Mouse (Mus musculus): ENCODE results near the gene Tshz2.
"Not testable (repeated sequence)": the region's sequence is repeated elsewhere in the genome, so short reads cannot be mapped to it uniquely, and the experiment has no call there.

Tshz2 gene

DNA sequence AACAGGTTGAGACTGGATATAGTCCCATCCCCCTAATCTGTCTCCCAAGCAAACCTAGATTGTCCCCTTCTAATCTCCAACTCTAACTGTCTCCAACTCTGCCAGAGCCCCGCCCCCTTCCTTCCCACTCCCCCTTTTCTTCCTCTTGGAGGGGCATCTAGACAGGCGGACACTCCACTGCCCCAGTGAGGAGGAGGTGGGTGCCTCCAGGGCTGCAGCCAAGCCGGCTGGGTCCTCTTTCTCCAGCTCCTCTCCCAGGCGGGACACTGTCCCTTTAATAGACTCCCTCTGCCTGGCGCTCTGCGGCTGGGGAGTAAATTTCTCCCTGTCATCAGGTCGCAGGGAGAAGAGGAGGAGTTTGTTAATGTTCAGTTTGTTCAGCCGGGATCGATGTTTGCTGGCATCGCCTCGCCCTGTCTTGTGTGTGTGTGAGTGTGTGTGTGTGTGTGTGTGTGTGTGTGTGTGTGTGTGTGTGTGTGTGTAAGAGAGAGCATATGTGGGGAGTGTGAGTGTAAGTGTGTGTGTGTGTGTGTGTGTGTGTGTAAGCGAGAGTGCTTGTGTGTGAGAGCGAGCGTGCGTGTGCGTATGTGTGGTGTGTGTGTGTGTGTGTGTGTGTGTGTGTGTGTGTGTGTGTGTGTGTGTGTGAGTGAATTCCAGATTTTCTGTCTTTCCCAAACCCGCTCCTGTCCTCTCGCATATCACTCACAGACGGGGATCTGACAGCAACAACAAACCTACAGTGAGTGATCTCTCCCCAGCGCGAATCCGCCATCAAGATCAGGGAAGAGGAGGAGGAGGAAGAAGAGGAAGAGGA lies at the start of gene Tshz2:
TSS of gene Tshz2 (plus strand) at position 676 of the 814 bp plus-strand sequence.
- DNase-seq: peak; percentile 26 to 29

DNA sequence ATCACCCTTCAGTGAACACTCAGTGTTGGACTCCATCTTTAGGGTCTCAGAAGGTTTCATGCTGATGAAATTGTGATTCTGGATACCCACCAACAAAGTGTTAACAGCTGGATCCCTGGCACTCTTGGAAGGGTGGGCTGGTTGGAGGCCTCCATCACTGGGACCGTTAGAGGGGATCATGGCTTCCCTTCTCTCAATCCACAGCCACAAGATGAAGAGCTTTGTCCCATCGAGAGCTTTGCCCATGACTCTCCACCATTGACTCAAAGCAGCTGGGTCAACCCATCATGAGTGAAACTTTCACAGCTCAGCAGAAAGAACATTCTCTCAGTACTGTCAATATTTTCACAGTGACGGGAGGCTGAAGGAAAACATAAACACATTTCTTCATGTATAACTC lies 49.3 kb upstream of the Tshz2 start:
- no peak for DNase-seq

DNA sequence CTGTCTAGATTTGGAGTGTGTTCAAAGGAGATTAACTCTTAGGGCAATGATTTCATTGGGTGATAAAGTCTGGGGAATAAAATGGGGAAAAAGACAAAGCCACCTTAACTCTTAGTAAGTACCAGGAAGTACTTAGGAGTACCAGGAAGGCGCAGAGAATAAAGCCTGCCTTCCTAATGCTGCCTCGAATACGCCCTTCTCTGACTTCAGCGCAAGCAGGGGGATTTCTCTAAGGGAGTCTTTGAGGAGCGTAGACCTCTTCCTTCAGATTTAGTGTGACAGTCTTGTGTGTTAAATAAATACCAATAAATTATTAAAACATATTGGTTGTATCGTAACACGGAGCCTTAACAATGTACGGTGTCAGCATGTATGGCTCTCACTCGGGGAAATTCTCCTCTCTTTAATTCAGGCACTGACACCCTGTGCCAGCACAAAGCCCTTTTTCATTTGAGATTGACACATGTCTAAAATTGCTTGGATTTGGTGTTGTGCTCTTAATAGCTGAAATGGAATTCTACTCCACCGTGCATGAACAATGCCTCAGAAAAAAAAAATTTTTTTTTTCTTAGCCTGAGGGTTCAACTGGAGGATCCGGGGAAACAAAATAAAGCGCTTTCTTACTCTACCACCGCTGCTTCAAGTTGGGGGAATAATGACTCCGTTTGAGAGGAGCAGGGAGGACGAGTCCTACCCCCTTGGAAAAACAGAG lies 47.9 kb upstream of the Tshz2 start:
- DNase-seq: no peak

DNA sequence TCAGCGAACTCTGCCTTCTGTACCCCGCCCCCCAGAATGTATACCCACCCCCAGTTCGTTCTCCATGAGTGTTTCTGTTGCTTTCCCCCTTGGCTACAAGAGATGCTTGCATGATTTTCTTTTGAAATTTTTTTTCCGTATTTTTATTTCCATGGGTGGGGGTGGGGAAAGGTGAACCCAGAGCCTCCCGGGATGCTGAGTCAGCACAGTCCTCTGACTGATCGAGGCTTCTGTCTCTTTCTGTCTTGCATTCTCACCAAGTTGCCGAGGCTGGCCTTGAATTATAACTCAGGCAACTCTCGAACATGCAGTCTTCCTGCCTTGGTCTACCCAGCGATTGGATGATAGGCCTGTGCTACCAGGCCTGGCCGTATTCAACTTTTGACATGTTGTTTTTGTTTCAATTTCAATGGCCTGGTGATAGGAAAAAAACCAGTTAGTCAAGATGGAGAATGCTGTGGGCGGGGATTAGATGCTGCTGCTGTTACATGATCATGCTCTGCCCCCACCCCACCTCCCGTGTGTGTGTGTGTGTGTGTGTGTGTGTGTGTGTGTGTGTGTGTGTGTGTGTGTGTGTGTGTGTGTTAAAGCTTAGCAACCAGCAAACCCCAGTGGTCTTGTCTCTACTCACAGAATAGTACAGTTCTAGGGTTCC lies 47.1 kb upstream of the Tshz2 start:
- no peak for DNase-seq

DNA sequence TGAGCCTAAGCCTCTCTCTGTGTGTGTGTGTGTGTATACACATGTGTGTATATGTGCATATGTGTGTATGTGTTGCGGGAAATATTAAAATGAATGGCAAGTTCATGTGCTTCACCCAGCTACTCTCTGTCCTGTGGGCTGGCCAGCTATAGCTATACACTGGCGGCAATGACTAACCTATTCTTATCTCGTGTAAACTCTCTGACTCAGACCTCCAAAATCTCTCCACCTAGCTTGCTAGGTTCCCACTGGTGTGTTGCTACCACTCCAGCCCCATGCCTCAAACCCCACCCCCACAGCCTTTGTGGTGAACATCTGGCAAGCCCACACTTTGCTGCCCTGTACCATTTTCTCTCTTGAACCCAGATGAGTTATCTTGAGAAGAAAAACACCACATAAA lies 46.1 kb upstream of the Tshz2 start:
- no peak for DNase-seq

DNA sequence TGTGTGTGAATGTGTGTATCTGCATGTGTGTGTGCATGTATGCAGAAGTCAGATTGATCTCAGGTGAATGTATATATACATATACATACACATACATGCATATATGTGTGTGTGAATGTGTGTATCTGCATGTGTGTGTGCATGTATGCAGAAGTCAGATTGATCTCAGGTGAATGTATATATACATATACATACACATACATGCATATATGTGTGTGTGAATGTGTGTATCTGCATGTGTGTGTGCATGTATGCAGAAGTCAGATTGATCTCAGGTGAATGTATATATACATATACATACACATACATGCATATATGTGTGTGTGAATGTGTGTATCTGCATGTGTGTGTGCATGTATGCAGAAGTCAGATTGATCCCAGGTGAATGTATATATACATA lies 45.2 kb upstream of the Tshz2 start, which contains the start of gene Gm11011:
TSS of gene Gm11011 (minus strand) at position 101 of the 400 bp plus-strand sequence.
- not testable (repeated sequence) for DNase-seq

DNA sequence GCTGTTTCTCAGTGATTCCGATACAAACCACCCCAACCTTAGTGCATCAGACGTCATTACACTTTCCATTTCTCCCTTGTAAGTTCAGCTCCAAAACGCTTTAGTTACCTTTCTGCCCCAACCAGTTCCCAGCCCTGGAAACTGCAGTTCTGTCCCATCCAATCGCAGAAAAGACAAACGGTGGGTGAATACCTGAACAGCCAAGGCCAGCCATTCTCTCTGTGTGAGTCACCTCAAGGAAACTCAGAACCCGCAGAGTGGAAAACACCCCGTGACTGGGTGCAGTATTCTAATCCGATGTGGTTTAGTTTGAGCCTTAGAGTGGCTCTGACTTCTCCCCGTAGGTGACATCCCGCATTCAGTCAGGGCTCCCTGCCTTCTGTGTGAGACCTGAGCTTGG lies 43.1 kb upstream of the Tshz2 start:
- no peak for DNase-seq

DNA sequence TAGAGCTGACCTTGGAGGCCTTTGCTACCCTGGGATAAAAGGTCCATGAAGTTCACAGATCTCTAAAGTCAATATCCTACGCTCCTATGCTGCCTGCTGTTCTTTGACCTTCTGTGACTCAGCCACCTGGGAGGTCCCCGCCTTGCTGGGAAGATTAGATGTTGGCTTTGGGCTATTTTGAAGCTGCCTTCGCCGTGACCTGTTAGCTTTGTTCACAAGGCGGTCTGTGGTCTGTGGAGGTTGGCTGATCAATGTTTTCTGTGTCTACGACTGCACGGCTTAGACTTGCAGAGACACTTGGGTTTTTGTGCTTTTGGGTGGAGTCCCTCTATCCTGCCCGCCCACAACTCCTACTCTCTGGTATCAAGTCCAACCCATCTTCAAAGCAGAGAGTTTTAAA lies 42.4 kb upstream of the Tshz2 start:
- no peak for DNase-seq

DNA sequence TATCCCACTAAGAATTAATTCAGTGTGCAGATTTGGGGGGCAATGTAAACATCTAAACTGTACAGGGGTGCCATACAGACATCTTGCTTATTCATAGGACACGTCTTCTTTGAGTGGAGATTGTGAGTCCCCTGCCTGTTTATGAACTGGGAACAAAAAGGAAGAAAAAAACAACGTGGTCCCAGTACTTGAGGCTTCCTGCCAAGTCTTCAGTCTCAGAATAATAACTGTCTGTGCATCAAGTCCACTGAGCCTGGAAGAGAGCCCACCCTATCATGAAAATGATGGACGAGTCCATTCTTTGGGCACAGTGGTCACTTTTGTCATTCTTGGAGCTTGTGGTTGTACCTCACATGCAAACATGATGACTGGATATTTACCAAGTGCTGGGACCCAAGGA lies 39.1 kb upstream of the Tshz2 start:
- DNase-seq: no peak

DNA sequence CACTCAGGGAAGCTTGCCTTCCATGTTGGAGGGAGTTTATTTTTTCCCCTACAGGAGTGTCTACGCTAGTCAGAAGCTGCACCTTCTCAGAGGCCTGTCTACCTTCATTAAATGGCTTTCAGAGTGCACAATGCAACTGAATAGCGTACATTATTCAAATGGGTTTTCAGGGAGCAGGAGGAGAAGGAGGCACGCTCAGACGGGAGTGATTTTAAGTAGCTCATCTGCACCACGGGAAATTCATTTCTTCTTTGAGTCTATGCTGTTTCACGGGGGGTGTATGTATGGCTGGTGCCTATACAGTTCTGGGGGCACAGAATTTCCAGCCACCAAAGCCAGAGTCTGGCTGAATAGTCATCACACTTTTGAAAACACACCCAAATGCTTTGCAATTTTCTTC lies 35.5 kb upstream of the Tshz2 start:
- no peak for DNase-seq

DNA sequence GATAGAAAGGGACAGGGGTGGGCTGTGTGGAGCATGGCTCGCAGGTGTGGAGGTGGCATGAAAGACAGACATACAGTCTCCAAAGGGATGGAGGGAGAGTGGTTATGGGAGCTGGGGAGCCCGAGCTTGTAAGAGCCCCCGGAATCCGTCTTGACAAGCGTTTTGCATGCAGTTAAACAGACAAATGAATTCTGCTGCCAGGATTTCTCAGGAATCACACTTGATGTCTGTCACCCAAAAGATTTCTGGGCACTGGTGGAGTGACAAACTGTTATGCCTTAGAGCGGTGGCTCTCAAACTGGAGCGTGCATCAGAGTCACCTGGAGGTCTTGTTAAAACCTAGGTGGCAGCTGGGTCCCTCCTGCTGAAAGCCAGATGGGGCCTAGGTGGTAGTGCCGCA lies 34.8 kb upstream of the Tshz2 start:
- no peak for DNase-seq

DNA sequence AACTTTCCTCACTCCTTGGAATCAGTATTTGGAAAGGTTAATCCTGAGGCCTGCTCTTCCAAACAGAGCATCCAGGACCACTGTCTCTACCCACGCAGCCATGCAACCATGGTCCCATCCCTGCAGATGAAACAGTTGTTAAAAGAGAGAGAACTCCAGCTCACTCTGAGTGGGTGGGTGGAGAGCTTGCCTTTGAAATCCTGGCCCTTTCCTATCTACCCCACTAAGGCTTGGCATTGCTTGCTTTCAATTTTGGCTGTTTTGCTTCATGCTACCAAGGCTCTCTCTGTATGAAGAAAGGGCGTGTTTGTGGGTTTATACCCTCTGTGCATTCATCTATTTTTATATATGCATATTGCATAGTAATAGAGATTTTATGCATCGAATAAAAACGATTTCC lies 33.2 kb upstream of the Tshz2 start:
- no peak for DNase-seq

DNA sequence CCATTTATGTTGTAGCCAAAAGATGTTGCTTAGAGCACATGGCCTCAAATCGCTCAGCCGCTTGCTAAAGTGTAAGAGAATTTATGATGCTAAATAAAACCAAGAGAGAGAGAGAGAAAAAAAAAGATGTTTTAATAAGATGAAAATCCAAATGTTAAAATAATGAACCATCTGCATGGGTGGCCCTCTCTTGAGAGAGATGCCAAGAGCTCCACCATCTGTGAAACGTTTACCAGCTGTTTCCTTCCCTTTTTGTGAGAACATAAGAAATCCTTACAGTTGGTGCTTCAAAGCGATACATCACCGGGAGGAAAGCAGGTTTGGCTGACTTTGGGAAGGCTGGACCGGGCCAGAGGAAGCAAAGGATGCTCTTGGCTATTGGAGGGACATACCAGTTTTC lies 32.6 kb upstream of the Tshz2 start:
- DNase-seq: no peak

DNA sequence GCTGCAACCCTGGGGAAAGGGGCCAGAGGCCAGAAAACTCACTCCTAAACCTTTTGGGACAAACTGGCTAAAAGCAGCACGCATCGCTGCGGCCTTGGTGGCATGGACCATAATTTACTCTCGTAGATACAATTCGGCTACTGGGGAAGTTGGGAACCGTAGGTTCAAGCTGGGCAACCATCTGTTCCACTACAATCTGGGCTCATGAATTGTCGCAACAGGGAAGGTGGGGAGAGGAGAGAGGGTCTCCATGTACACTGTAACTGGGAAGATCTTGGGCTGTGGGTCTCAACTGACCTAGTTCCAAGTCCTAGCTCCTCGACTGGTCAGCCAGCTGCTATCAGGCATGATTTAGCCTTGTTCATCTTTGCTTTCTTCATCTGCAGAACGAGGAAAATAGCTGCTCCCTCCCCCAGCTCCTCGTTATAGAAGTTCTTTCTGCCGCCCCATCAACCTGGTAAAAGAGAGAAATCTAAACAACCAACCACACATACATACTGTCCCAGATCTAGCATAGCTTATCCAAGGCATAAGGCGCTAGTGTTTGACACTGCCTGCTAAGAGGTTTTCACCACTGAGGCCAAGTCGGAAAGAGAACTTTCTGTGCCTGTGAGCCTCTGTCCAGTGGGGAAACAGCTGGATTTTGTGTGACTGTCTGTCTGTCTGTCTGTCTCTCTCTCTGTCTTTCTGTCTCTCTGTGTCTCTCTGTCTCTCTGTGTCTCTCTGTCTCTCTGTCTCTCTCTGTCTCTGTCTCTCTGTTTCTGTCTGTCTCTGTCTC lies 25.7 kb upstream of the Tshz2 start:
- peak in 1 of 2 experiments; percentile 5 for DNase-seq

DNA sequence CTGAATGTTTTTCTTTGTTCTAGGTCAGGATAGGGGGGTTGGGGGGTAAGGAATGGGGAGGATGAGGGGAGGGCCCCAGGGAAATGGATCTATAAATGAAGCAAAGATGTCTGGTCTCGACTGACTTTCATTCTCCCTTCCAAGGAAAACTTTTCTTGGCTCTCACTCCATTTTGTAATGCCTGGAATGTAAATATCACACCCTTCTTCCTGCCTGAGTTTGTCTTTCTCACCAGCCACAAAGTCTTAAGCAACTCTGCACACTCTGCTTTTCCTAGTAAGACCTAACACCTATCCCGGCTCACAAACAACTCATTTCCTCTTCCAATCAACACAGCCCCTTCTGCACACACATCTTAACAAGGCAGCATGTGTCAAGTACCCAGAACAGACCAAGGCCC lies 25.0 kb upstream of the Tshz2 start:
- no peak for DNase-seq

DNA sequence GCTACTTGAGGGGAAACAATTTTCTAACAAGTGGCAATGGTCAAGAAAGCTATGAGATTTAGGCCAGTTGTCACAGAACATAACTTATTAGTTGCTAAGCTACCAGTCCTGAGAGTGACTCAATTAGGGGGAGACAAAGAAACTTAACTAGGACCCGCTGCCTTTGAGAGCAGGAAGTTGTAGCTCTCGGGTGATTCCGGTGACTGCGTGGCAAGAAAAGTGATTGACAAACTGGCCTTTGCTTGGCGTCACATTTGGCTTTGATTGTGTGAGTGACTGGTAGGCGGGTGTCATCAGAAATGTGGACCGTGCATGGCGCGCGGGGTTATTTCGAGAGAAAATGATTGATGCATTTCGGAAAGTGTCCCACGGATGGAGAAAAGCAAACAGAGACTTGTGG lies 22.9 kb upstream of the Tshz2 start:
- no peak for DNase-seq

DNA sequence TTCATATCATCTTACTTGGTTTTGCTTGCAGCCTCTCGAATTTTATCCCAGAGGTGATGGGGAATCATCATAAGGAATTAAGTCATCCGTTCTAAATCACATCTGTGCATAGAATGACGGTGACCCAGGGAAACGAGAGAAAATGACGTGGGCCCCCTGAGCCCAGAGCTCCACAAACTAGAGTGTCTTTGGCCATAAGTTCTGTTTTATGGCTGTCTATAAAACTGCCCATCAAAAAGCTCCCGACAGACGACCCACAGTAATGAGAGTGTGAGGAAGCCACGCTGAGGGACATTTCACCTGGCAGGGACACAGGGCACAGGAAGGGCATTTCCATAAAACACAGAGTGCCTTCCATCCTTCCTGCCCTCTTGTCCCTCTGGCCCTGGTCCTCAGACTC lies 21.9 kb upstream of the Tshz2 start:
- DNase-seq: no peak

DNA sequence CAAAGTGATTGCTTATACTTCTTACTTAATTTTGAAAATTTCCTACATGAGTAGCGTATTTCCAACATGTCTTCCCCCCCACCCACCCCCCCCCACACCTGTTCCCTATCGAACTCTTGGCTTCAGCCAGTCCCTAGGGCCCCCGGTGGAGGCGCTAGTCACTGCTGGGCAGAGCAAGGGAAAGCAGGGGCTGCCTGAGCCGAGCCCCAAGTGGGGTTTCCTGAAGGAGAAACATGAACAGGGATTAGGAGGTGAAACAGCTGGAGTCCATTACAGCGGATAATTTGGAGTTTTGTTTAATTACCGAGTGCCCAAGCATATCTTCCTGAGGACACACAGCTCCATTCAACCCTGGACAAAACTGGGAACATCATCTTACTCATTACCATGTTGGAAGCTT lies 21.3 kb upstream of the Tshz2 start:
- no peak for DNase-seq

DNA sequence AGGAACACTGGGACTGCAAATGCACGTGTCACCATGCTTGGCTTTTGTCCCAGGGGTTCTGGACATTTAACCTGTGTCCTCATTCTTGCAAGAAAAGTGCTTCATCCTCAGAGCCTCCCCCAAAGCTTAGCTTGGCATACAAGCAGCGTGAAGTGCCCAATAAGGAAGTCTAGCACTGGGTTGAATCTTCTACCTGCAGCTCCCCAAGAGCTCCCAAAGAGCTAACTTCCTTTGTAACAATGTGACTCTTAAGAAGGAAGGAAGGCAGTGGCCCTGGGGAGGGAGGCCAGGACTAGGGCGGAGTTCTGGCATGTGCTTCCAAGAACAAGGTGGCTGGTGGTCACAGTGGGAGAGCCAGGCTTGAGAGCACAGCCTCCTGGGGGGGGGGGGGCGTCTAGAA lies 18.1 kb upstream of the Tshz2 start:
- DNase-seq: no peak

DNA sequence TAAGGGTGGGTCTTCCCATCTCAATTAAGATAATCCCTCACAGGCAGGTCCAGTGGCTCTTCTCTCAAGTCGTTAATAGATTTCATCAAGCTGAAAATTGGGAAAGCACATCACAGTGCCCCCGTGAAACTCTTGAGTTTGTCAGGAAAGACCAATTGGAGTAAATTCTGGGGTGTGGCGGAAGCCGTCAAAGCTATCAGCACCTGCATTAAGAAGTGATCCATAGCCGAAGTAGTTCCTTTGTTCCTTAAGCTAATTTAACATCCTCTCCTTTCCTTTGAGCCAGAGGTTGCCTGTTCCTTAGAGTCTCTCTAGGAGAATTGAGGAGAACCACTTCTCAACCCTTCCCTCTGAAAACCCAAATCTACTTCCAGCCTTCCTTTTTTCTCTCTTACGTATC lies 16.8 kb upstream of the Tshz2 start:
- no peak for DNase-seq

DNA sequence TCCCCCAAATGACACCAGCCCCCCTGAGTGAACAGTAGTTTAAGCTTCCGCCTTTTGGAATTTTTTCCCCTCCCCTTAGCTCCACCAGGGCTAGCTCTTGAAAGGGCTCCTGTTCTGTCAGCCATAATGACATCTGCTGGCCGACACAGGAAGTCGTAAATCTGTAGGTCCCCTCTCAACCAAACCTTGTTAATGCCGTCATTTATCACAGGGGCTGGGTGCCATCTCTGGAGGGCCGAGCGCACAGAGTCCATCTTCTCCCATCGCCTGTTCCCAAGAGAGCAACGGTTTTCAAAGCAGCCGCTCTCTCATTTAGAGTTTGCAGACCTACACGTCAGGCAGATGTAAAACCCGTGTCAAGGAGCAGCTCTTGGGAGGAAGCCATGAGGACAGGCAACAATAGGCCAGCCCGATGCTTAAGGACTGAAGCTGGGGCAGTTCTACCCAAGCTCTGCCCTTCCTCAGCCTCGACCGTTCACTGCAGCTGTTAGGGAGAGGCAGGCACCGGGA lies 11.6 kb upstream of the Tshz2 start:
- peak in 1 of 2 experiments; percentile 8 for DNase-seq

DNA sequence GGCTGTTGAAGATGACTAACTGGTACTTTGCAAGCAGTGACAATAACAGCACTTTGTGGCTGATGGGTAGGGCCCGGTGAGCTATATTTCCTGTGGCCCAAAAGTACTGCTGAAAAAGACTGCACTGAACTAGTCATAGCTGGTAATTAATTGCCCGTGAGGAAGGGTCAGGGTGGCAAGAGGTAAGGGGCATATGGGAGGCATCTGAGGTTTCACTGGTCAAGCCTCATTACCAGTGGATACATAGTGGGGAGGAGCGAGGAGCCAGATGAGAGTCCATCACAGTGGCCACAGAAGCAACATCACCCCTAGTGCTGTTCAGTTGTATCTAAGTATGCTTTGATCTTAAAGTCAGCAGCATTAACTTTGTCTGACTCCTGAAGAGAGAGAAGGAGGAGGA lies 2.7 kb upstream of the Tshz2 start:
- no peak for DNase-seq

All from cerebellum, postnatal 25 days (tissue).